Mouse (Mus musculus): ENCODE measurements around the gene Trpc6. TPM values are rescaled to one million over a fixed set of nuclear protein-coding genes. Genes with fewer than 3 reads are reported as not detected.

Gene Trpc6
- total RNA-seq (2021): 1 to 10 TPM; 1.4 to 1.5 TPM

GRCm38 (mm10) chr9:8544041-8544794 lies at the start of gene Trpc6:
Trpc6 (plus strand) TSS chr9:8544142.
- peak; percentile 16 to 17 for DNase-seq

GRCm38 (mm10) chr9:8520911-8521310 lies 23.0 kb upstream of the Trpc6 start:
- DNase-seq: no peak
- intact Hi-C loops (cut with DNase I): no loop called here

More at GRCm38 (mm10) chr9:8544041-8544794, at the start of gene Trpc6:
- intact Hi-C loops (cut with DNase I): no loop called here

GRCm38 (mm10) chr9:8533670-8534069 lies 10.3 kb upstream of the Trpc6 start:
- no peak for DNase-seq
- intact Hi-C loops (cut with DNase I): no loop called here

- DNase-seq: no peak
- intact Hi-C loops (cut with DNase I): no loop called here
Measured at GRCm38 (mm10) chr9:8545236-8545635, 1.3 kb downstream of the Trpc6 start.

- DNase-seq: no peak
- intact Hi-C loops (cut with DNase I): no loop called here
Measured at GRCm38 (mm10) chr9:8558574-8558973, 14.6 kb downstream of the Trpc6 start.

GRCm38 (mm10) chr9:8592618-8593017 lies 48.7 kb downstream of the Trpc6 start:
- intact Hi-C loops (cut with DNase I): no loop called here

GRCm38 (mm10) chr9:8597089-8597488 lies 53.1 kb downstream of the Trpc6 start:
- DNase-seq: no peak
- intact Hi-C loops (cut with DNase I): no loop called here

More at GRCm38 (mm10) chr9:8592618-8593017, 48.7 kb downstream of the Trpc6 start:
- peak in 1 of 2 experiments; percentile 3 for DNase-seq

- no peak for DNase-seq
- intact Hi-C loops (cut with DNase I): no loop called here
Measured at GRCm38 (mm10) chr9:8606816-8607491, 63.0 kb downstream of the Trpc6 start.

GRCm38 (mm10) chr9:8634344-8634743 lies 90.4 kb downstream of the Trpc6 start:
- intact Hi-C loops (cut with DNase I): no loop called here
- DNase-seq: no peak

GRCm38 (mm10) chr9:8643453-8643852 lies 99.5 kb downstream of the Trpc6 start:
- DNase-seq: no peak
- intact Hi-C loops (cut with DNase I): no loop called here

- no peak for DNase-seq
- intact Hi-C loops (cut with DNase I): no loop called here
Measured at GRCm38 (mm10) chr9:8655347-8655746, 111.4 kb downstream of the Trpc6 start.

- intact Hi-C loops (cut with DNase I): no loop called here
- no peak for DNase-seq
Measured at GRCm38 (mm10) chr9:8672944-8673343, 129.0 kb downstream of the Trpc6 start.

GRCm38 (mm10) chr9:8676607-8677006 lies 132.7 kb downstream of the Trpc6 start:
- DNase-seq: no peak
- intact Hi-C loops (cut with DNase I): no loop called here

GRCm38 (mm10) chr9:8693177-8693576 lies 149.2 kb downstream of the Trpc6 start:
- intact Hi-C loops (cut with DNase I): no loop called here
- DNase-seq: no peak

- peak; percentile 75 to 84 for DNase-seq
Measured at GRCm38 (mm10) chr9:8700669-8701068, 156.7 kb downstream of the Trpc6 start.

GRCm38 (mm10) chr9:8703516-8703915 lies 159.6 kb downstream of the Trpc6 start:
- DNase-seq: no peak
- intact Hi-C loops (cut with DNase I): no loop called here

More at GRCm38 (mm10) chr9:8700669-8701068, 156.7 kb downstream of the Trpc6 start:
- intact Hi-C loops (cut with DNase I): loop anchor here (1.0 kb wide), 2 partner anchors 264 to 675 kb away; no protein-coding TSS in a partner anchor

- intact Hi-C loops (cut with DNase I): no loop called here
- no peak for DNase-seq
Measured at GRCm38 (mm10) chr9:8703956-8704355, 160.0 kb downstream of the Trpc6 start.

GRCm38 (mm10) chr9:8710052-8710739 lies 166.3 kb downstream of the Trpc6 start:
- intact Hi-C loops (cut with DNase I): no loop called here

GRCm38 (mm10) chr9:8719017-8719416 lies 175.1 kb downstream of the Trpc6 start:
- intact Hi-C loops (cut with DNase I): no loop called here

More at GRCm38 (mm10) chr9:8710052-8710739, 166.3 kb downstream of the Trpc6 start:
- no peak for DNase-seq

GRCm38 (mm10) chr9:8729056-8729455 lies 185.1 kb downstream of the Trpc6 start:
- no peak for DNase-seq
- intact Hi-C loops (cut with DNase I): no loop called here

More at GRCm38 (mm10) chr9:8719017-8719416, 175.1 kb downstream of the Trpc6 start:
- no peak for DNase-seq

Data from heart, postnatal 10 days (tissue).